Mouse (Mus musculus): ENCODE data around the gene 4930432K21Rik. TPM values are rescaled to one million over a fixed set of nuclear protein-coding genes. Genes with fewer than 3 reads are reported as not detected.
A peak's percentile ranks its signal among the peaks of the same experiment; 100 is the strongest.

Gene 4930432K21Rik
- 0.16 and 0.50 TPM in 2 replicates for polyA plus RNA-seq (2015; fragmentation: Nextera tagmentation; extraction: Ambion mirVana)

DNA sequence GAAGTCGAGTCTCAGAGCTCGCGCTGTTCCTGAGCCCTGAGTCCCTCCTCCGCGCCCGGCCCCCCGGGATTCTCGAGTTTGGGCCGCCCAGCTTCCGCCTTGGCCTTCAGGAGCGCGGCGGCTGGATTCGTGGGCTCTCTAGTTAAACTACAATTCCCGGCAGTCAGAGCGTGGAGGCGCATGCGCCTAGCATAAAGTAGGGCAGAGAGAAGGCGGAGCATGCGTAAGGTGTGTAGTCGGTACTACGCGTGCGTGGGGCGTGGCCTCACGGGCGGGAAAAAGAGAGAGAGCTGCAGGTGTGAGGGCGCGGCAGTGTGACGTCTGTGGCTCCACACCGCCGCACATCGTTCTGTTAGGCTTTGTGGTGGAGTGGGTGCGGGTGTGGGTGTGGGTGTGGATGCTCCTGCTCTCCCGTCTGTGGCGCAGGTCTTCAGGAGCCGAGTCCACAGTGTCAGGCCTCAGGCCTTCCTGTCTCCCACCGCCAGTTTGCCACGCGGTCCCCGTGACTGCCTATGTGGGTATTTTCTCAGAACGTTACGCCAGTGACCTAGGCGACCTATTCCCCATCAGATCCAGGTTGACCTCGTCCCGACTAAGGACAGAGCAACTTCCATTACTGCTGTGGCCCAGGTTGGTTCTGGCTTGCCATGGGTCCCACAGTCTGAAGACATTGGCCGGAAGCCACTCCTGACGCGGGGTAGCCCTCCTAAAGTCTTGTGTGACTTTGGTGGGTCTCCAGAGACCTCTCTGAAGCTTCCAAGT is at the start of gene 4930432K21Rik, which contains the start of gene Cc2d1a:
Gene 4930432K21Rik, plus strand, starts transcription at position 257 of the 762 bp plus-strand sequence.
Gene Cc2d1a, minus strand, starts transcription at position 168 of the 762 bp plus-strand sequence.

GRCm38 (mm10) chr8:84104697-84105609 is 42.9 kb upstream of the 4930432K21Rik start, which contains the start of gene Dcaf15:
Gene Dcaf15 (minus strand): TSS chr8:84104768.

DNA sequence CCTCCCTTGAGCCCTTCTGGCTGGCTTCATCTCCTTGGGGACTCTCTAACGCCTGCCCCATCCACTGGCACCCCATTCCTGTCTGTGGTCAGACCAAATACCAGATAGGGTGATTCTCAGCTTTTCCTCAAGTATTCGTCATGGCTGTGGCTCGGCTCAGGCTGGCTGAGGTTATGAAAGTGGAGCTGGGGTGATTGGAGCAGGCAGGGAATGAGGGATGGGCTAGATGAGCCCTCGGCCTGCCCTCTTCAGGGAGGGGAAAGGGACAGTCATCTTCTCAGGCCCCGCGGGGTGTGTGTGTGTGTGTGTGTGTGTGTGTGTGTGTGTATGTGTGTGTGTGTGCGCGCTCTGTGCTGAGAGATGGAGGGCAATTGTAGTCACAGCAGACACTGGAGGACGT is 22.2 kb upstream of the 4930432K21Rik start, which contains the start of gene Podnl1:
Gene Podnl1, plus strand, starts transcription at position 334 of the 400 bp plus-strand sequence.

GRCm38 (mm10) chr8:84185117-84185516 is 37.3 kb downstream of the 4930432K21Rik start, which contains the start of gene Nanos3:
Gene Nanos3 (minus strand): TSS chr8:84185217.

MicroRNA genes within 50 kb of the gene (microRNA counts, 519-probe panel; counts per million panel counts)
- microRNA mmu-miR-181c (2,853 counts per million, percentile 42 among the panel's probes with 10 or more counts), microRNA mmu-miR-23a (5,098 counts per million, percentile 93 among the panel's probes with 10 or more counts), microRNA mmu-miR-27a (5,236 counts per million, percentile 94 among the panel's probes with 10 or more counts)

Small RNA genes within 50 kb of the gene (microRNA-seq; reads per million reads assigned to microRNA genes)
- not detected for gene Gm25110
- gene Mir181c, result 2,221 reads per million, percentile 81 among the genes with 10 or more reads in this experiment
- gene Mir181d, result 911 reads per million, percentile 72 among the genes with 10 or more reads in this experiment
- gene Mir23a, result 42,932 reads per million, percentile 98 among the genes with 10 or more reads in this experiment
- gene Mir24-2, result not detected
- gene Mir27a, result 1,042 reads per million, percentile 73 among the genes with 10 or more reads in this experiment
- gene Mir3074-2, result not detected

Other genes starting within 250 kb of the 4930432K21Rik start
- 9.2 and 10.4 TPM in 2 replicates for gene Adgrl1, start 247.9 kb upstream of the 4930432K21Rik start, polyA plus RNA-seq (2015; fragmentation: Nextera tagmentation; extraction: Ambion mirVana)
- gene Gm10644, start 192.8 kb upstream of the 4930432K21Rik start, polyA plus RNA-seq (2015; fragmentation: Nextera tagmentation; extraction: Ambion mirVana), result 0.06 and 0.17 TPM in 2 replicates
- 14.0 and 18.6 TPM in 2 replicates for gene Asf1b, start 192.5 kb upstream of the 4930432K21Rik start, polyA plus RNA-seq (2015; fragmentation: Nextera tagmentation; extraction: Ambion mirVana)
- 63.1 and 68.1 TPM in 2 replicates for gene Prkaca, start 175.0 kb upstream of the 4930432K21Rik start, polyA plus RNA-seq (2015; fragmentation: Nextera tagmentation; extraction: Ambion mirVana)
- gene Samd1, start 150.4 kb upstream of the 4930432K21Rik start, polyA plus RNA-seq (2015; fragmentation: Nextera tagmentation; extraction: Ambion mirVana), result 3.5 and 4.3 TPM in 2 replicates
- gene 1700067K01Rik, start 146.5 kb upstream of the 4930432K21Rik start, polyA plus RNA-seq (2015; fragmentation: Nextera tagmentation; extraction: Ambion mirVana), result 0.39 and 0.48 TPM in 2 replicates
- gene 2210011C24Rik, start 135.9 kb upstream of the 4930432K21Rik start, polyA plus RNA-seq (2015; fragmentation: Nextera tagmentation; extraction: Ambion mirVana), result 0.43 and 0.60 TPM in 2 replicates
- 0.47 and 1.3 TPM in 2 replicates for gene Palm3, start 126.6 kb upstream of the 4930432K21Rik start, polyA plus RNA-seq (2015; fragmentation: Nextera tagmentation; extraction: Ambion mirVana)
- 0.53 and 0.96 TPM in 2 replicates for gene Il27ra, start 105.4 kb upstream of the 4930432K21Rik start, polyA plus RNA-seq (2015; fragmentation: Nextera tagmentation; extraction: Ambion mirVana)
- gene Rln3, start 103.0 kb upstream of the 4930432K21Rik start, polyA plus RNA-seq (2015; fragmentation: Nextera tagmentation; extraction: Ambion mirVana), result not detected in 2 replicates
- 0.82 and 0.94 TPM in 2 replicates for gene Gm10643, start 82.9 kb upstream of the 4930432K21Rik start, polyA plus RNA-seq (2015; fragmentation: Nextera tagmentation; extraction: Ambion mirVana)
- gene Rfx1, start 81.2 kb upstream of the 4930432K21Rik start, polyA plus RNA-seq (2015; fragmentation: Nextera tagmentation; extraction: Ambion mirVana), result 3.1 and 3.3 TPM in 2 replicates
- 3.0 and 3.2 TPM in 2 replicates for gene Dcaf15, start 43.3 kb upstream of the 4930432K21Rik start, polyA plus RNA-seq (2015; fragmentation: Nextera tagmentation; extraction: Ambion mirVana)
- gene Podnl1, start 22.0 kb upstream of the 4930432K21Rik start, polyA plus RNA-seq (2015; fragmentation: Nextera tagmentation; extraction: Ambion mirVana), result 0.16 and 0.22 TPM in 2 replicates
- 14.8 and 15.7 TPM in 2 replicates for gene Cc2d1a, start 89 bp upstream of the 4930432K21Rik start, polyA plus RNA-seq (2015; fragmentation: Nextera tagmentation; extraction: Ambion mirVana)
- 1.1 and 1.3 TPM in 2 replicates for gene Nanos3, start 37.2 kb downstream of the 4930432K21Rik start, polyA plus RNA-seq (2015; fragmentation: Nextera tagmentation; extraction: Ambion mirVana)
- 5.2 and 5.8 TPM in 2 replicates for gene Zswim4, start 89.0 kb downstream of the 4930432K21Rik start, polyA plus RNA-seq (2015; fragmentation: Nextera tagmentation; extraction: Ambion mirVana)
- 269 and 288 TPM in 2 replicates for gene D8Ertd738e, start 101.7 kb downstream of the 4930432K21Rik start, polyA plus RNA-seq (2015; fragmentation: Nextera tagmentation; extraction: Ambion mirVana)
- 63.3 and 68.1 TPM in 2 replicates for gene Mri1, start 109.3 kb downstream of the 4930432K21Rik start, polyA plus RNA-seq (2015; fragmentation: Nextera tagmentation; extraction: Ambion mirVana)
- 9.6 and 10.7 TPM in 2 replicates for gene Ccdc130, start 122.4 kb downstream of the 4930432K21Rik start, polyA plus RNA-seq (2015; fragmentation: Nextera tagmentation; extraction: Ambion mirVana)
- 2.2 and 4.1 TPM in 2 replicates for gene Cacna1a, start 240.4 kb downstream of the 4930432K21Rik start, polyA plus RNA-seq (2015; fragmentation: Nextera tagmentation; extraction: Ambion mirVana)